Mouse (Mus musculus) midbrain, embryonic 10.5 days (tissue): ENCODE measurements around the gene Coro2b. TPM values are rescaled to one million over a fixed set of nuclear protein-coding genes. Genes with fewer than 3 reads are reported as not detected.

Experiments
- DNase-seq: peaks from one replicate; pipeline ENCODE4 v3.0.0-alpha.2; 2017; ENCODE audit warnings: low spot score
- H3K27ac ChIP-seq: fragments of 300-500 bp; sonication (generic); replicated peaks from 2 replicates; pipeline ENCODE4 v1.5.1; 2016; ENCODE audit warnings: mild to moderate bottlenecking
- H3K27me3 ChIP-seq: fragments of 300-500 bp; sonication (generic); 2 replicates; pipeline ENCODE4 v1.6.1; 2016; ENCODE audit warnings: low read depth, mild to moderate bottlenecking; ENCODE audit not compliant: poor library complexity, severe bottlenecking
- H3K36me3 ChIP-seq: fragments of 300-500 bp; sonication (generic); 2 replicates; pipeline ENCODE4 v1.6.1; 2016; ENCODE audit warnings: mild to moderate bottlenecking, moderate library complexity
- H3K4me1 ChIP-seq: fragments of 300-500 bp; sonication (generic); 2 replicates; pipeline ENCODE4 v1.6.1; 2016
- H3K4me3 ChIP-seq: fragments of 300-500 bp; sonication (generic); 2 replicates; pipeline ENCODE4 v1.5.1; 2016; ENCODE audit warnings: mild to moderate bottlenecking, moderate library complexity
- H3K9me3 ChIP-seq: fragments of 300-500 bp; sonication (generic); replicated peaks from 2 replicates; pipeline ENCODE4 v1.6.1; 2016; ENCODE audit warnings: mild to moderate bottlenecking
- WGBS: fragments of 180-500 bp; shearing (Covaris S2); methylation state at CpG from one replicate; pipeline ENCODE4 v1.1.7; 2016; 5-methylcytosine and 5-hydroxymethylcytosine counted together
- polyA plus RNA-seq: library from polyadenylated mRNA; unstranded; fragments of >200 nt; fragmentation: Nextera tagmentation; extraction: Ambion mirVana; gene quantifications from 2 replicates; pipeline ENCODE4 v1.2.1, GENCODE M21; 2016

Coro2b gene
- polyA plus RNA-seq, 1 experiment from 2014 or later, result 12.8 TPM

GRCm38 (mm10) chr9:62553366-62553940 lies 16.6 kb upstream of the Coro2b start:
- WGBS, result 31% methylated on average over 7 of the region's 7 CpGs
- H3K27me3 ChIP-seq, result no peaks in the 10 kb centered on the region
- H3K4me1 ChIP-seq, result peaks cover 23% of the 10 kb centered on the region
- H3K4me3 ChIP-seq, result no peak overlapping the region
- peak; percentile 70 for DNase-seq
- H3K36me3 ChIP-seq, result no peaks in the 10 kb centered on the region
- no peaks in the 10 kb centered on the region for H3K9me3 ChIP-seq
- H3K27ac ChIP-seq, result peak overlapping the region; percentile 74; the same call in 1 of the 2 replicates

- DNase-seq, result no peak
- Histone ChIP-seq H3K27me3 (no peaks in the 10 kb centered on the region), H3K4me1 (peaks cover 25% of the 10 kb centered on the region)
Observed at GRCm38 (mm10) chr9:62551531-62551930, 14.7 kb upstream of the Coro2b start.

GRCm38 (mm10) chr9:62550661-62551093 lies 13.8 kb upstream of the Coro2b start:
- H3K4me1 ChIP-seq, result peaks cover 25% of the 10 kb centered on the region
- H3K4me3 ChIP-seq, result no peak overlapping the region
- H3K36me3 ChIP-seq, result no peaks in the 10 kb centered on the region
- H3K27me3 ChIP-seq, result no peaks in the 10 kb centered on the region
- H3K9me3 ChIP-seq, result no peaks in the 10 kb centered on the region
- peak; percentile 44 for DNase-seq
- H3K27ac ChIP-seq, result no peak overlapping the region
- 43% methylated on average over 11 of the region's 11 CpGs for WGBS

More at GRCm38 (mm10) chr9:62551531-62551930, 14.7 kb upstream of the Coro2b start:
- 79% methylated on average over 3 of the region's 3 CpGs for WGBS
- Histone ChIP-seq H3K27ac (no peak overlapping the region), H3K9me3 (no peaks in the 10 kb centered on the region), H3K36me3 (no peaks in the 10 kb centered on the region), H3K4me3 (no peak overlapping the region)

GRCm38 (mm10) chr9:62549809-62550208 lies 13.0 kb upstream of the Coro2b start:
- 6% methylated on average over 8 of the region's 8 CpGs for WGBS

GRCm38 (mm10) chr9:62547476-62547875 lies 10.6 kb upstream of the Coro2b start:
- 0 out of 2 replicates have a peak, but pooled peaks cover 5% of the 10 kb centered on the region for H3K27me3 ChIP-seq
- no peak overlapping the region for H3K27ac ChIP-seq
- WGBS, result 63% methylated on average over 3 of the region's 3 CpGs
- peaks cover 29% of the 10 kb centered on the region for H3K4me1 ChIP-seq
- no peak for DNase-seq
- no peak overlapping the region for H3K4me3 ChIP-seq
- H3K36me3 ChIP-seq, result no peaks in the 10 kb centered on the region
- H3K9me3 ChIP-seq, result no peaks in the 10 kb centered on the region

More at GRCm38 (mm10) chr9:62549809-62550208, 13.0 kb upstream of the Coro2b start:
- Histone ChIP-seq H3K27ac (no peak overlapping the region), H3K9me3 (no peaks in the 10 kb centered on the region), H3K36me3 (no peaks in the 10 kb centered on the region), H3K4me1 (peaks cover 19% of the 10 kb centered on the region), H3K4me3 (no peak overlapping the region), H3K27me3 (no peaks in the 10 kb centered on the region)
- DNase-seq, result peak; percentile 87

- Histone ChIP-seq H3K9me3 (no peaks in the 10 kb centered on the region), H3K27ac (no peak overlapping the region), H3K27me3 (peaks cover 26% of the 10 kb centered on the region), H3K4me1 (peaks cover 47% of the 10 kb centered on the region), H3K4me3 (no peak overlapping the region), H3K36me3 (no peaks in the 10 kb centered on the region)
- no peak for DNase-seq
- WGBS, result 73% methylated on average over 10 of the region's 10 CpGs
Observed at GRCm38 (mm10) chr9:62544856-62545255, 8.0 kb upstream of the Coro2b start.

- Histone ChIP-seq H3K27ac (peak overlapping the region; percentile 28; the same call in 1 of the 2 replicates), H3K4me1 (peaks cover 47% of the 10 kb centered on the region), H3K27me3 (peaks cover 34% of the 10 kb centered on the region), H3K4me3 (no peak overlapping the region), H3K9me3 (no peaks in the 10 kb centered on the region), H3K36me3 (no peaks in the 10 kb centered on the region)
- WGBS, result 93% methylated on average over 4 of the region's 4 CpGs
- DNase-seq, result no peak
Observed at GRCm38 (mm10) chr9:62543878-62544277, 7.0 kb upstream of the Coro2b start.

GRCm38 (mm10) chr9:62541606-62542005 lies 4.8 kb upstream of the Coro2b start:
- Histone ChIP-seq H3K4me3 (no peak overlapping the region), H3K4me1 (peaks cover 54% of the 10 kb centered on the region), H3K27ac (peak overlapping the region; percentile 60), H3K27me3 (peaks cover 54% of the 10 kb centered on the region), H3K9me3 (no peaks in the 10 kb centered on the region), H3K36me3 (no peaks in the 10 kb centered on the region)
- no peak for DNase-seq
- 62% methylated on average over 10 of the region's 10 CpGs for WGBS

GRCm38 (mm10) chr9:62541182-62541581 lies 4.3 kb upstream of the Coro2b start:
- Histone ChIP-seq H3K9me3 (no peaks in the 10 kb centered on the region), H3K4me3 (no peak overlapping the region), H3K36me3 (no peaks in the 10 kb centered on the region), H3K27me3 (peaks cover 57% of the 10 kb centered on the region), H3K4me1 (peaks cover 58% of the 10 kb centered on the region), H3K27ac (peak overlapping the region; percentile 60)
- no peak for DNase-seq
- 49% methylated on average over 8 of the region's 8 CpGs for WGBS

- Histone ChIP-seq H3K4me3 (no peak overlapping the region), H3K4me1 (peaks cover 62% of the 10 kb centered on the region), H3K27ac (peak overlapping the region; percentile 60), H3K36me3 (no peaks in the 10 kb centered on the region), H3K9me3 (no peaks in the 10 kb centered on the region), H3K27me3 (peaks cover 61% of the 10 kb centered on the region)
- 66% methylated on average over 10 of the region's 10 CpGs for WGBS
- no peak for DNase-seq
Observed at GRCm38 (mm10) chr9:62540736-62541135, 3.9 kb upstream of the Coro2b start.

GRCm38 (mm10) chr9:62540166-62540565 lies 3.3 kb upstream of the Coro2b start:
- Histone ChIP-seq H3K4me1 (peaks cover 68% of the 10 kb centered on the region), H3K4me3 (no peak overlapping the region), H3K36me3 (no peaks in the 10 kb centered on the region), H3K27me3 (peaks cover 67% of the 10 kb centered on the region), H3K27ac (peak overlapping the region; percentile 60), H3K9me3 (no peaks in the 10 kb centered on the region)
- 76% methylated on average over 9 of the region's 9 CpGs for WGBS
- no peak for DNase-seq

GRCm38 (mm10) chr9:62539251-62539711 lies 2.4 kb upstream of the Coro2b start:
- Histone ChIP-seq H3K27me3 (peaks cover 74% of the 10 kb centered on the region), H3K36me3 (no peaks in the 10 kb centered on the region), H3K27ac (no peak overlapping the region), H3K4me1 (peaks cover 70% of the 10 kb centered on the region), H3K9me3 (no peaks in the 10 kb centered on the region), H3K4me3 (no peak overlapping the region)
- 80% methylated on average over 9 of the region's 9 CpGs for WGBS
- DNase-seq, result no peak

GRCm38 (mm10) chr9:62537941-62538340 lies 1.1 kb upstream of the Coro2b start:
- no peak overlapping the region for H3K27ac ChIP-seq
- WGBS, result 86% methylated on average over 6 of the region's 6 CpGs
- no peak for DNase-seq
- no peaks in the 10 kb centered on the region for H3K9me3 ChIP-seq
- H3K4me3 ChIP-seq, result no peak overlapping the region
- H3K27me3 ChIP-seq, result peaks cover 77% of the 10 kb centered on the region
- H3K4me1 ChIP-seq, result peaks cover 70% of the 10 kb centered on the region
- H3K36me3 ChIP-seq, result no peaks in the 10 kb centered on the region
